Mouse (Mus musculus) MEL (cell line): ENCODE measurements around the gene Gabrp.

Experiments
- CTCF ChIP-seq, 3 experiments: IDR thresholded peaks in 2 of 3; conservative IDR thresholded peaks in 1 of 3; 2 replicates each; pipeline ENCODE4 v1.5.1; 2011 to 2012; ENCODE audit warnings: low read length in 3 of 3, low read depth in 2 of 3, mild to moderate bottlenecking in 2 of 3, improper control_type of control experiment in 1 of 3, inconsistent platforms in 1 of 3, mixed read lengths in 1 of 3, moderate library complexity in 1 of 3; ENCODE audit not compliant: control insufficient read depth in 1 of 3, insufficient read depth in 1 of 3, poor library complexity in 1 of 3, severe bottlenecking in 1 of 3
- GATA1 ChIP-seq: IDR thresholded peaks from 2 replicates; pipeline ENCODE4 v1.6.1; 2011; ENCODE audit warnings: low read depth, low read length, improper control_type of control experiment
- MEF2A ChIP-seq: IDR thresholded peaks from 2 replicates; pipeline ENCODE4 v1.6.1; 2014; ENCODE audit warnings: low read depth, mild to moderate bottlenecking, inconsistent platforms, low read length, improper control_type of control experiment; ENCODE audit not compliant: poor library complexity, insufficient replicate concordance, severe bottlenecking; ENCODE audit errors: extremely low read depth
- POLR2A ChIP-seq, 2 experiments: IDR thresholded peaks; 2 replicates each; pipeline ENCODE4 v1.6.1; 2011 to 2012; ENCODE audit warnings: low read length in 2 of 2, mild to moderate bottlenecking in 2 of 2, control low read depth in 1 of 2, improper control_type of control experiment in 1 of 2, low read depth in 1 of 2, moderate library complexity in 1 of 2; ENCODE audit not compliant: control insufficient read depth in 1 of 2, insufficient read depth in 1 of 2, poor library complexity in 1 of 2
- POLR2AphosphoS2 ChIP-seq: IDR thresholded peaks from 2 replicates; pipeline ENCODE4 v1.6.1; 2011; ENCODE audit warnings: low read length, improper control_type of control experiment
- RAD21 ChIP-seq: IDR thresholded peaks from 2 replicates; pipeline ENCODE4 v1.6.1; 2011; ENCODE audit warnings: mild to moderate bottlenecking, low read depth, low read length, improper control_type of control experiment
- ZC3H11A ChIP-seq: IDR thresholded peaks from 2 replicates; pipeline ENCODE4 v1.6.1; 2012; ENCODE audit warnings: low read depth, mild to moderate bottlenecking, inconsistent platforms, low read length, improper control_type of control experiment
- ZKSCAN1 ChIP-seq: IDR thresholded peaks from 2 replicates; pipeline ENCODE4 v1.6.1; 2012; ENCODE audit warnings: low read depth, mild to moderate bottlenecking, inconsistent platforms, low read length, improper control_type of control experiment, moderate library complexity
- ZNF384 ChIP-seq: IDR thresholded peaks from 2 replicates; pipeline ENCODE4 v1.6.1; 2012; ENCODE audit warnings: low read depth, mild to moderate bottlenecking, inconsistent platforms, low read length, improper control_type of control experiment

DNA sequence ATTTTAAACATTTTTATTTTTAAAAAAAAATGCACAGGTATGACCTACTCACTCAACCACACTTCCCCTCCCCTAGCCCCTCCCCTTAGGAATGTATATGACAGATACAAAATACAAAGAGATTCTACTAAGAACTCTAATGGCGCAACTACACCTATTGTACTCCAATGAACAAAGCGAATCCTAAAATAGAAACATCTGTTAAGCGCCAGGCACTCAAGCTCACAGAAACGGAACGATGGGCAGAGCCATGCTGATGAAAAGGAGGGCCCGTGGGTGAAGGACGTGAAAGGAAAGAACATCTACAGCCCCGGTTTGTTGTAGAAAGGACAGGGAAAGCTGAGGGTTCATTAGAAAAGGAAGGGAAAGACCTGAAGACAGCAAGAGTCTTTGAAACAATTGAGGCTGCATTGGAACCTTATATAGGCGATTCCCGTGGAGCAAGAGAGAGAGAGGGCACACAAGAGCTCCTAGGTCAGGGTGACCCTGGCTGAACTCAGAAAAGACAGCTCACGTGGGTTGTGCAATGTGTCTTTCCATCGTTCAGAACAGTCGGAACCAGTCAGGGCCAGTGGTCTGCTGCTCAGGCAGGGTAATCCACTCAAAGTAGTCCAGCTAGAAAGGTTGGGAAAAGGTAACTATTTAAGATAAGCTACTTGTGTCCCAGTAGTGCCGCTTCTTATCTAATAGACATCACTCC, 27.7 kb downstream of the Gabrp start:
- no peak for TF ChIP-seq MEF2A
- no peak for TF ChIP-seq CTCF (IDR thresholded peaks at IDR 0.05 in 2 of 3, conservative IDR thresholded peaks at IDR 0.05 in 1 of 3; ENCODE audit: control insufficient read depth in 1 of 3, insufficient read depth in 1 of 3, low read depth in 2 of 3, low read length in 3 of 3, poor library complexity in 1 of 3, severe bottlenecking in 1 of 3)
- TF ChIP-seq POLR2AphosphoS2 = no peak
- no peak for TF ChIP-seq ZNF384
- TF ChIP-seq GATA1 = no peak
- TF ChIP-seq RAD21 = no peak
- no peak for TF ChIP-seq POLR2A (IDR thresholded peaks at IDR 0.05; ENCODE audit: control insufficient read depth in 1 of 2, insufficient read depth in 1 of 2, low read depth in 1 of 2, low read length in 2 of 2, poor library complexity in 1 of 2)
- TF ChIP-seq ZC3H11A = no peak
- no peak for TF ChIP-seq ZKSCAN1
